Mouse (Mus musculus): ENCODE measurements around the gene Ifrd2. TPM values are rescaled to one million over a fixed set of nuclear protein-coding genes. Genes with fewer than 3 reads are reported as not detected.

Ifrd2 gene
- total RNA-seq, 2 experiments from 2014 or later: 122 to 249 TPM

GRCm38 (mm10) chr9:107612191-107612944 lies 24.9 kb downstream of the Ifrd2 start:
- ATAC-seq (replicated peaks; ENCODE audit: low FRiP score, poor library complexity, severe bottlenecking): peak; percentile 91

DNA sequence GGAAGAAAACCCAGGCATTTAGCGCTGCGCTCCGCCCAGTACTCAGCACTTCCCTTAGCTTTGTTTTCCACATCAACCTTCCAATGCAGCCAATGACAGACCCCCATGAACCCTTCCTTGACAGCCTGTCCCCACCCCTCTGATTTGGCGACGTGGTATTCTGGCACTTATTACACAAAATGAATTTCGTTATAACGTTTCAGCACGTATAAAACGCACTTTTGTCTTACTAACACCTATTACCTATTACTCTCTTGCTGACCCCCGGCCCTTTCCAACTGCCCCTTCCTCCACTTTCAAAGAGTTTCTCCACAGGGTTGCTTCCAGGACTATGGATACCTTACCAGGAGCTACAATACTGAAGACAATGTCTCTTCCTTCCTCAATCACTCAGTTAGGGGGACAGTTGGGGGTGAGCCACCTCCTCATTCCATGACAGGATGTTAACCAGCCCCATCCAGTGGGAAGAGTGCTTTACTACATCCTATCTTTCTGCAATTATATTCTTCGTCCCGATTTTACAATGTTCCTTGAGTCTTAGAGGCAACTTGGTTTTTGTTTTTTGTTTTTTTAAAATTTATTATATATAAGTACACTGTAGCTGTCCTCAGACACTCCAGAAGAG lies 25.6 kb downstream of the Ifrd2 start:
- no peak for ATAC-seq (replicated peaks; ENCODE audit: low FRiP score, poor library complexity, severe bottlenecking)

DNA sequence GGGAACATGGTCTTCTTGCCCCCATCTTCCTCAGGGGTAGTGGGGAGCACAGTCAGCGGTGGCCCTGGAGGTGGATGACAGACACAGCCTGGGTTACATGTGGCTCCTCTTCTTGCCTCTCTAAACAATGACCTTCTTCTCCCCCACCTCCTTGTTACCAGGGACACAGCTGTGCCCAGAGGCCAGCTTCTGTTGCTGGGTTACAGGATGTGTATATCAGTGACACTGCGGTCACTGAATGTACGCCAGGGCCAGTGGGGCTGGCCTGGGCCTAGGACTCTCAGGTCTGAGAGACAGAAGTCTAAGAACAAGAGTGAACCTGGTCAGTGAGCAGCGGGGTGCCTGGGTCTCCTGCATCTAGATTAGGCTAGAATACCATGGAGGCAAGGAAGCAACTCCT lies 27.6 kb downstream of the Ifrd2 start:
- ATAC-seq (replicated peaks; ENCODE audit: low FRiP score, poor library complexity, severe bottlenecking): no peak

DNA sequence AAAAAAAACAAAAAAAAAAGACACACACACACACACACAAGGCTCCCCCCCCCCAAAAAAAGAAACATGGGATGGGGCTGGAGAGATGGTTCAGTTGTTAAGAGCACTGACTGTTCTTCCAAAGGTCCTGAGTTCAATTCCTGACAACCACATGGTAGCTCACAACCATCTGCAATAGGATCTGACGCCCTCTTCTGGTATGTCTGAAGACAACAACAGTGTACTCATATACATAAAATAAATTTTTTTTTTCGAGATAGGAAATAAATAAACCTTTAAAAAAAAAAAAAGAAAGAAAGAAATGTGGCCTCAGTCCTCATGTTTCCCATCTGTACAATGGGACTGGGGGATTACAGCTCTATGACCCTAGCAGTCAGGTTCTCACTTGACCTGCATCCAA lies 30.0 kb downstream of the Ifrd2 start:
- no peak for ATAC-seq (replicated peaks; ENCODE audit: low FRiP score, poor library complexity, severe bottlenecking)

DNA sequence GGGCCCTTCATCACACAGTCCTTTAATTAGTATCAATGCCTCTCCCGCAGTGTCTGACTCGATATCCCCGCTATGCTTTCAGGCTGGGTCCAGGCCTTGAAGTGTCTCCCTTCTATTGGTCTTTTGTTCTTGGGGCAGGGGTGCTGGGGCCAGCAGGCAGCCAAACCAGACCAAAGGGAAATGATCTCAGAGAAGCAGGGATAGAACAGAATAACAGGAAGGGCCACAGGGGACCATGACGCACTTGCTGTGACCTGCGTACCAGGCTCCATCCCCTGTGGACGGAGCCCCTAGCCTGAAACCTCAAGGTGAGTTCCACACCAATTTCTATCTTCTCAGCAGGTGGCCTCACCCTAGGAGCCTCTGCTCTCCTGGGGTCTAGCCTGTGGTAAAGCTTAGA lies 30.7 kb downstream of the Ifrd2 start:
- ATAC-seq (replicated peaks; ENCODE audit: low FRiP score, poor library complexity, severe bottlenecking): no peak

DNA sequence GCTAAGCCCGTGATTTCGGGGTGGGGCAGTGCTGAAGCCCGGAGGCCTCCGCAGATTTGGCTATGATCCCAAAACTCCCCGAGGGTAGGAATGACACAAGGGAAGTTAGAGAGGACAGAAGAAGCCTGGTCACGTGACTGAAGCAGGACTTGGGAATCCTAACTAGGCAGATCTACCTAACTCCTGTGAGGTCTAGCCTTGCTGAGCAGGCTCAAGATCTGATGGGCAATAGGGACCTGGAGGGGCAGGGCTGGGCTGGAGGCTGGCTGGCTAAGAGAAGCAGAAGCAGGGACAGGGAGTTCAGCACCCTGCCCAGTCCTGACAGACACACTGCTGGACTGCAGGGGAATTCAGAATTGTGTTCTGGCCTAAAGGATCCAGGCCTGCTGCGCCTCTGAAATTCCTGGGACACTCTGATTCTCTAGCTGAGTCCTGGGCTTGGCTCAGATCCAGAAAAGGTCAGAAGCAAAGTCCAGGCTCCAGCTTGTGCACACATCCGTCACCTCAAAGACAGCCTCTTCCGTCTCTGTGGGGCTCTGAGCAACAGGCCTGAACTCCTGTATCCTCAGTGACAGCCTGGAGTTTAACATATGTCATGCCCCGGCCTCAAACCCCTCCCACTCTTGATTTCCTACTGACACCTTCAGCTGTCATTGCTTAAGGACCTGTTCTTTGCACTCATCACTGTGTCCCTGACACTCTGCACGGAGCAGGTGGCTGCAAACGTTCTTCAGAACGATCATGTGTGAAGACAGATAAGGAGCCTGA lies 31.5 kb downstream of the Ifrd2 start:
- no peak for ATAC-seq (replicated peaks; ENCODE audit: low FRiP score, poor library complexity, severe bottlenecking)

DNA sequence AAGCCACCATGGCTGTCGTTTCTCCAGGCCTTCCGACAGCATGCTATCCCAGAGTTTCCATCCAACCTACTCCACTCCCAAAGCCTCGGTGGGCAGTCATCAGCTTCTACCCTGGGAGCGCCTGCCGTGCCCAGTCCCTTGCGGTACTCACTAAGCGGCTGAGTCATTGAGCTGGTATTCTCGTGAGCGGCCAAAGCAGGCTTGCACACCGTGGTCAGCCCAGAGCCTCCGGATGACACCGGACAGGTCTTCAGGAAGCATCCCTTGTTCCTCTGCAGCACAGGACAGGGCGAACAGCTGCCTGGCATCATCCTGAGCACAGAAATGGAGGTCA lies 32.1 kb downstream of the Ifrd2 start:
- no peak for ATAC-seq (replicated peaks; ENCODE audit: low FRiP score, poor library complexity, severe bottlenecking)

DNA sequence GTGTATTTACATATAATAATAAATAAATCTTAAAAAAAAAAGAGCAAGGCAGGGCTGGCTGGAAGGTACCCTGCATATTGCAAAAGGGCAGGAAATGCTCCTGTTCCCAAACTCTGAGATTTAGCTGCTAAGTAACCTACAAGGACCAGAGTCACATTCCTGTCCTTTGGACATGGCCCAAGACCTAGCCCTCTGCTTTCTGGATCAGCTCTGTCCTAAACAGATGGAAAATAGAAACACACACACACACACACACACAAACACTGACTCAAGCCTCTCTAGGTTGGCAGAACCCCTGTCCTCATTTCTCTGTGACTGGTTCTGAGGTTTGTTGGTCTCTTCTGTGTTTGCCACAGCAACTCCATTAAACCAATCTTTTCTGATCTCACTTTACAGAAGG lies 33.5 kb downstream of the Ifrd2 start:
- ATAC-seq (replicated peaks; ENCODE audit: low FRiP score, poor library complexity, severe bottlenecking): no peak

DNA sequence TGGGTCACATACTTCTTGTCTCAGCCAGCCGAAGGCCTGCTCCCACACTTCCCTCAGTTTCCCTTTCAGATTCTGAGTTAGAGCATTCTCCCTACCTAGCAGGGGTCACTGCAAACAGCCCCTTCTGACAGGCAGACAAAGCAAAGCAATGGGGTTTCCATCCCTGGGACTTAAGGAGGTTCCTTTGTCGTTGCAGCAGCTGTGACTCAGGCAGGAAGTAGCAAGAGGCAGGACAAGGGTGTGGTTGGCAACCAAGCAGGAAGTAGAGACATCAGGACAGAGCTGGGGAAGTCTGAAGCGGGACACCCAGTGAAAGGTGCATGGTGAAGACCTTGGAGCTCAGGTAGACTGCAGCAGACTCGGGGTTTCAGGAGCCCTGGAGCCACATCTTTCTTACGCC lies 37.1 kb downstream of the Ifrd2 start:
- no peak for ATAC-seq (replicated peaks; ENCODE audit: low FRiP score, poor library complexity, severe bottlenecking)

- ATAC-seq (replicated peaks; ENCODE audit: low FRiP score, poor library complexity, severe bottlenecking): no peak
These were observed 37.5 kb downstream of the Ifrd2 start for GRCm38 (mm10) chr9:107624951-107625350.

DNA sequence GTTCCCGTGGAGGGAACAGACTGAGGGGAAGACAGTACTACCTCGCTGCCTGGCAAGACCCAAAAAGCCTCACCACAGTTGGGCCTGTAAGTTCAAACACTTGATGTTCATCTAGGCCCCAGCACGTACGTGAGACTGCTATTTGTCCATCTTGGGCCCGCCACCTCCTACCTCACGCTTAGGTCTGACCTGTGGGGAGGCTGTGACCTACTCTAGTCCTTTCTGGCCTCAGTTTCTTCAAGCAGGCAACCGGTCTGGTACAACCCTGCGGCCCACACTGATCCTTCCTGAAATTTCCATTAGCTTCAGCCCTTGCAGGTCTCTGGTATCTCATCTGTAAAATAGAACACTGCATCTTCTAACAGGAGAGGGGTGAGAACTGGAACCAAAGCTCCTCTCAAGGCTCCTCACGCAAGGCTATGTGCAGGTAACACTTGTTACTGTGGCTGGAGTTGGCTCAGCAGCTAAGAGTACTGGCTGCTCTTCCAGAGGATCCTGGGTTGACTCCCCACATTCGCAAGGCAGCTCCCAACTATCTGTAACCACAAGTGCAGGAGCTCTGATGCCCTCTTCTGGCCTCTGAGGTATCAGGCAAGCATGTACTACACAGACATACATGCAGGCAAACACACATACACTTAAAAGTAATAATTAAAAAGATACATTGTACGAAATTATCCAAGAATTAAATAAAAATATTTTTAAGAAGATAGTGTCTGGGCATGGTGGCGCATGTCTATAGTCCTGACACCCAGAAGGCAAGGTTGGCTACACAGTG lies 38.1 kb downstream of the Ifrd2 start:
- ATAC-seq (replicated peaks; ENCODE audit: low FRiP score, poor library complexity, severe bottlenecking): no peak

- peak; percentile 55 for ATAC-seq (replicated peaks; ENCODE audit: low FRiP score, poor library complexity, severe bottlenecking)
These were observed 38.9 kb downstream of the Ifrd2 start for GRCm38 (mm10) chr9:107626158-107626843.

DNA sequence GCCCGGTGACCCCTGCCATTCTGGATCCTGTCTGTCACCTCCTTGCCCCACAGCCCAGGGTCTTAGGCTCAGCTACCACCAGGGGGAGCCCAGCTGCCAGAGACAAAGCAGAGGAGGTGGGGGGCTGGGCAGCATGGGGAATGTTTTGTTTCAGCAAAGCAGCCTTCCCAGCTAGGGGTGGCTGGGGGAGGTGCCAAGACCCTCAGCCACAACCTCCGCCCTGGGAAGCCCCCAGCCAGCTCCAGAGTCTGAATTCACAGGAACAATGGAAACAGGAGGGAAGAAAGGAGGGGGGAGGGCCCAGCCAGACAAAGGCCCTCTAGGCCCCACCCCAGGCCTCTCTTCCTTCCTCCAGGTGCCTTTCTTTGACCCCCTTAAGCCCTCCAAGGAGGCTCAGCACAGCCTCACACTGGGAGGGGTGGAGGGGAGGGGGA lies 39.4 kb downstream of the Ifrd2 start:
- ATAC-seq (replicated peaks; ENCODE audit: low FRiP score, poor library complexity, severe bottlenecking): peak; percentile 50

DNA sequence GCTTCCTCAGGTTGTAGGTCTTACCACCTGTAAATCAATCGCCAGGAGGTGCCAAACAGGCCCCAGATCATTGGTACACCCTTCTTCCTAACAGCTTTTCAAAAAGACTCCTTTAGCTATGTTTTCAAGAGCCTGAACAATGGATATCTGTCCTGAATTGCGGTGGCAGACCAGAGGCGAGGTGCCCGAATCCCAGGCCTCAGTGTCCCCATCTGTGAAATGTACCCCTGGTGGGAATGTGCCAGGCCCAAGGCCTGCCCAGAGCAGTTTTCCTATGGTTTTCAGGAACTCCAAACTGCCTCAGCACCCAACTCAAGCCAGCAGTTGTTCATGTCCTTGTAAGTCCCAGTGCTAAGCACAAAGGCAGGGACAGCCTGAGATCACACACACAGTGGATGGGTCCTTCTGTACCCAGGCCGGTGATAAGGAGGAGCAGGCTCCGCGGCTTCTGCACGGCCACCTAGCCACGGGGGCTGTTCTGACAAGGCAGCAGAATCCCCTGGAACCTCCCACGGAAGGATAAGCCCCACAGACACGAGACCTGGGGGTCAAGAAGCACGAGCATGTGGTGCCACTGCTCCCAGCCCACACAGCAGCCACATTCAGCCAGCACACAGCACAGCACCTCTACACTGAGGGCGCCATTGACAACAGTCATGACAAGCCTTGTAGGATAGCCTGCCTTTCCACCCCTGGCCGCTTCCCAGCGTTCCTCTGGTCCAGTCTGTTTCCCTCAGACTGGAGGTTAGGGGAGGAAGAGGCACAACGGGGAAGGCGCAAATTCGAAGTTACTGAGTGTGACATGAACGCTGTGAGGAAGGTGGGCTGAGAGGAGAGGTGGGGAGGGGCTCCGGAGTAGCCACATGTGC lies 40.2 kb downstream of the Ifrd2 start:
- ATAC-seq (replicated peaks; ENCODE audit: low FRiP score, poor library complexity, severe bottlenecking): no peak

- no peak for ATAC-seq (replicated peaks; ENCODE audit: low FRiP score, poor library complexity, severe bottlenecking)
These were observed 41.4 kb downstream of the Ifrd2 start for GRCm38 (mm10) chr9:107628721-107629410.

DNA sequence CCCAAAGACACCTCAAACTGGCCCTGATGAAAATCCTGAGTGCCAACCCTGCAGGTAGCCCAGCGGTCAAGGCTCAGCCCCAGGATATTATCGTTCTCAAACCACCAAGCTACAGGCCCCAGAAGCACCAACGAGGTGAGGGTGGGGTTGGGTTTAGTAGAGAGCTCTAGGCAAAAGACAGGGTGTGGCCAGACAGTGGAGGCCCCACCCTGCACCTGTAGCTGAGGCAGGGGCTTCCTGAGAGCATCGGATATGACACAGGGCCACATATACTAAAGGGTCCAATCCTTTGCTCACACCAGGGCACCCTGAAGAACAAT lies 41.9 kb downstream of the Ifrd2 start:
- no peak for ATAC-seq (replicated peaks; ENCODE audit: low FRiP score, poor library complexity, severe bottlenecking)

DNA sequence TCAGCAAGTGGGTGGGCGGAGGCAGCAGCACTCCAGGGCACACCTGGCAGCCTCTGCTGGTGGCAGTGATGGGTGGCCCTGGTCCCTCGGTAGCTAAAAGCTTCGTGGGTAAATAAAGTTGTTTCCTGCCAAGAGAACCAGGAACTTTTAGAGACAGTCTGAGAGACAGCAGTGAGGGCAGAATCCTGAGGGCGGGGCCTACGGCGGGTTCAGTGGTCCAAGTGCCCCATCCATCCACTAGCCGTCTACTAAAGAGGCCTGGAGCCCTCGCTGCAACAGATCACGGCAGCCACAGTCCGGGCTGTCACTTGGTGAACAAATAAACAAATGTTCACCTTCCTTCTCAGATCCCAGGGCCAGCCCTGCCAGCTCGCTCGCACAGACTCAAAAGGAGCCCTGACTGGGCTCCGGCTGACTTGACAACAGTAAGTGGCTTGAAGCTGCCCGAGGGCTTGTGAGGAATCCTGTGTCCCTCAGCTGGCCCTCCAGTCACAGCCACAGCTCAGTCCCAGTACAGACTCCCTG lies 42.5 kb downstream of the Ifrd2 start:
- ATAC-seq (replicated peaks; ENCODE audit: low FRiP score, poor library complexity, severe bottlenecking): no peak

DNA sequence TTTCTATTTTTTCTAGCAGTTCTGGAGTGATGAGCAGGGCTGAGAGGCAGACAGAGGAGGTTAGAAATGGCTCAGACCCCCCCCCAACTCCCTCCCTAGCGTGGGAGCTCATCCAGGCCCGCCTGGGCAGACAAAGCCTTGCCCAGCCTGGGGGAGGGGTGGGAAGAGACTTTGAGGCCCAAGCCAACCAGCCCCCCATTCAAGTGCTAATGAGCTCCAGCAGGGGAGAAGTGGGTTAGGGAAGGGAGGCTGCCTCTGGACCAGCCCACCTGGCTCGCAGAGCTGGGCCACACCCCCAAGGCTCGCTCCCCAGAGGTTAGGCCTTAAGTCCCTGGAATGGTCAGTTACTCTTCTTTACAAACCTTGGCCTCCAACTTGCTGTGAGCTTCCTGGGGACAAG lies 43.1 kb downstream of the Ifrd2 start:
- no peak for ATAC-seq (replicated peaks; ENCODE audit: low FRiP score, poor library complexity, severe bottlenecking)

All from erythroid progenitor cell, adult 5-6 weeks (primary cell).